Mouse (Mus musculus) gastrocnemius, adult 2 months (tissue): ENCODE data around the gene Sertad2. TPM values are rescaled to one million over a fixed set of nuclear protein-coding genes. Genes with fewer than 3 reads are reported as not detected.

ENCODE experiments used
- DNase-seq: peaks from one replicate; pipeline ENCODE4 v3.0.0; 2022
- H3K27ac ChIP-seq: fragments of 200-600 bp; 2 replicates; pipeline ENCODE4 v1.8.1; 2022; ENCODE audit warnings: mild to moderate bottlenecking
- H3K4me3 ChIP-seq: fragments of 200-600 bp; 2 replicates; pipeline ENCODE4 v1.8.1; 2022; ENCODE audit warnings: mild to moderate bottlenecking, moderate library complexity
- CTCF ChIP-seq: fragments of 200-600 bp; IDR thresholded peaks from 2 replicates; pipeline ENCODE4 v1.8.1; 2022; ENCODE audit warnings: antibody characterized with exemption, mild to moderate bottlenecking, moderate library complexity
- intact Hi-C: fragments of 180-260 bp; cut with DNase I; formaldehyde crosslinking; loops from one replicate; pipeline ENCODE4 v1.15.1; 2025
- total RNA-seq, 2 experiments: library from RNA; stranded (reverse); gene quantifications; 2 replicates each; pipeline ENCODE4 v1.2.3; 2021

The Sertad2 gene
- total RNA-seq, 2 experiments from 2014 or later = 10.3 to 13.7 TPM

DNA sequence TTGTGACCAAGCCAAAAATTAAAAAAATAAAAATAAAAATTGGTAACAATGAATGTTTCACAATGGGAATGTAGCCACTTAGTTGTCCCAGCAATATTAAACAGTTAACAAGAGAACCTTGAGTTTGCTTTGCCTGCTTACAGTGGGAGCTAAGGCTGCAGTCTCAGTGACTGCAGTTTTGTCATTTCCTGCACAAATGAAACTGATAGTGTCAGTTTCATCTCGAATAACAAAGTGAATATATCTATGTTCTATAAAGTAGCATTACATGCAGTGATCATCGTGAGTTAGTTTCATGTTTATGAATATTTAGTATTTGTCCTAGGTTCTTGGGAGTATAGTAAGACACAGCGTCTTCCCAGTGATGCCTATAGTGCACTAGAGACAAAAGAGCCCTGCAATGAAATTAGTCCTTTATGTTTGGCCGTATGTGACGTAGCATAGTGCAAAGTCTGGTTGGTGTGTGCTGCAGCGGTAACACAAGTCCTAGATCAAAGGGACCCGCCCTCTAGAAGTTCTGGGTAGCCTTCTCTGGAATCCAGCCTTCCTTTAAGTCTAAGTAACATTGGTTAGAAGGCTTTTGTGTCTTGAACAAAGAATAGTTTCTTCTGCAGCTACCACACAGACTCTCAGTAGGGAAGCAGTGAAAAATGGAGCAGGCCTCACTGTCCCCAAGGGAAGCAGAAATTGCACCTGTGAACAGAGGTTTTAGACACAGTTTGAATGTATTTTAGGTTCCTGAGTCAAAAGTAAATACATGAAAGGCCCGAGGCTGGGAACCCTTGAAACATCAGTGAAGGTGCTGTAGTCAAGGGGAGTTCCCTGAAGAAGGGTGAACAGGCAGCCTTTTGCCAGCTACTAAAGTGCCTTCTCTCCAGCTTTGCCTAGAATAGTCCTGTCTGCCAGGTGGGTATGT lies 10.0 kb downstream of the Sertad2 start:
- no peak for DNase-seq
- no peak overlapping the region for H3K4me3 ChIP-seq
- no peak for TF ChIP-seq CTCF
- no peak overlapping the region for H3K27ac ChIP-seq
- intact Hi-C loops = no loop called here

DNA sequence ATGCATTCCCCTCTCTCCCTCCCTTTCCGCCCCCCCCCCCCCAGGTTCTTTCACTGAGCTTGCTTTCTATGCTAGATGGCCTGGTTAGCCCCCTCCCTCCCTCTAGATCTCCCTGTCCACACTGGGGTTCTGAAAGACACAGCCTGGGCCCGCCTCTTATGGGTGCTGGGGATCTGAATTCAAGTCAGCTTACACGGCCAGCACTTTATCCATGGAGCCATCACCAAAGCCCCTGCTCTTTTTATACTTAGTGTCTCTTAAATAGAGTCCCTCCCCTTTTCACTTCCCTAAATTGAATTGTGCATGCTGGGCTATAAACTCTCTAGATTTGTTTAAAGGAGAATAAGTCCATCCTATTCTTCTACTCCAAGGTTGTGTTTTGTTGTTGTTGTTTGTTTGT lies 12.6 kb downstream of the Sertad2 start:
- H3K4me3 ChIP-seq = no peak overlapping the region
- DNase-seq = no peak
- no peak for TF ChIP-seq CTCF
- intact Hi-C loops = no loop called here
- no peak overlapping the region for H3K27ac ChIP-seq

GRCm38 (mm10) chr11:20556163-20556911 lies 13.3 kb downstream of the Sertad2 start:
- H3K4me3 ChIP-seq = no peak overlapping the region
- no peak overlapping the region for H3K27ac ChIP-seq
- intact Hi-C loops = no loop called here
- DNase-seq = no peak
- no peak for TF ChIP-seq CTCF

DNA sequence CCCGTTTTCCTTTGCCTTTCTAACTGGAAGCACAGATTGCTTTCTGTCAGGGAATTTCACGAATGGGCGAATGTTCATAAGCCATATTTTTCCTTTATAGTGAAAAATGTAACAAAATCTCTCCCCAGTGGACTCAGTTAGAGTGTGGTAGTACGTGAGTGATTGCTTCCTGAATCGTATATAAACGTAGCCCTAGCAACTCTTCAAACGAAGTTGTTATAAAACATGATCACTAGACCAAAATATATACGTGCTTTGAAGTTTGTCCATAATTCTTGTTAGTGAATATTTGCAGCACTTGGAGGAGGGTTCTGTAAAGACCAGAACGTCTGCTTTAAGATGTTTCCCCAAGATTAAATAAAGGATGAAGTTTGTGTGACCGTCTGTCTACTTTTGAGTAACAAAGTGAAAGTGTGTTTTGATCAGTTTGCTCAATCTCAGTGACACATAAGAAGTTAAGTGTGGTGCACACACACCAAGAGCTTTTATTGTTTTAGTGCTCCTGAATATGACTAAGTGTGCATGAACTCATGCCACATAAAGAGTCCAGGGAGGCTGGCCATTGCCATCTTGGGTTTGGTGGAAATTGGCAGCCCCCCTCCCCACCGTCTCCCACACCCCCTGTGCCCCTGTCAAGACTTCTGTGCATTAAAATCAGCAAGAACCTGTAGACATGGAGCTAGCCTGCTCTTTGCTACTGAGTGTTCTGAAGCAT lies 16.3 kb downstream of the Sertad2 start:
- DNase-seq = no peak
- no peak overlapping the region for H3K4me3 ChIP-seq
- TF ChIP-seq CTCF = no peak
- intact Hi-C loops = no loop called here
- no peak overlapping the region for H3K27ac ChIP-seq

- intact Hi-C loops = no loop called here
Measured at GRCm38 (mm10) chr11:20559951-20560642, 17.0 kb downstream of the Sertad2 start.

DNA sequence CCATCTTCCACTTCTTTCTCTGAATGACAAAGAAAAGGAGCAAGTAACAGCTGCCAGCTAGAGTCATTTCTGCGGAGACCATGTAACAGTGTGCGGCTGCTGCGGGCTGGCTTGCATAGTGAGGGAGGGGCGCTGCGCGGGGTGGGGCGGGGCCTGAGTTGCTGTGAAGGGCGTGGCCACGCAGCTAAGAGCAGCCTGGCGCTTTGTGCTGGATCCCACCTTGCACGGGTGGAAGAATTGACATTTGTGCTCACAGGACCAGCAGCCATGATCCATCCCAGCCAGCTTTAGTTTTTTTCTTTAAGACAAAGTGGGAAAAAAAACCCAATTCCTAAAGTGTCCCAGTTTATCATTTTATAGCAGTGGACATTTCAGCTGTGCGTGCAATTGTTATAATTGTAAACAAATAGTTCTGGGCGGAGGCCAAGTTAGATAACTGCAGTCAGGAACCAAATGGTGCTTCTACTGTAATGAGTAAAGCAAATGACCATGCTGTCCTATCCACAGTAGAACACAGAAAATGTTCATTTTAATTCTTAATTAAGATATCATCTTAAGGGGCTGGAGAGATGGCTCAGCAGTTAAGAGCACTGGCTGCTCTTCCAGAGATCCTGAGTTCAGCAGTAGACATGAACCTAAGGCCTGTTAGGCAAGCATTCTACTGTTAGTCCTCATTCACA lies 18.4 kb downstream of the Sertad2 start:
- H3K27ac ChIP-seq = no peak overlapping the region
- no peak for TF ChIP-seq CTCF
- peak; percentile 62 for DNase-seq
- peak overlapping the region; percentile 66 for H3K4me3 ChIP-seq
- intact Hi-C loops = no loop called here

More at GRCm38 (mm10) chr11:20559951-20560642, 17.0 kb downstream of the Sertad2 start:
- no peak for TF ChIP-seq CTCF
- no peak overlapping the region for H3K27ac ChIP-seq
- no peak for DNase-seq
- H3K4me3 ChIP-seq = no peak overlapping the region

GRCm38 (mm10) chr11:20565057-20565456 lies 22.0 kb downstream of the Sertad2 start:
- intact Hi-C loops = no loop called here

GRCm38 (mm10) chr11:20571702-20572413 lies 28.8 kb downstream of the Sertad2 start:
- Histone ChIP-seq H3K4me3 (no peak overlapping the region), H3K27ac (no peak overlapping the region)
- no peak for DNase-seq
- no peak for TF ChIP-seq CTCF
- intact Hi-C loops = no loop called here

More at GRCm38 (mm10) chr11:20565057-20565456, 22.0 kb downstream of the Sertad2 start:
- no peak for TF ChIP-seq CTCF
- H3K27ac ChIP-seq = no peak overlapping the region
- H3K4me3 ChIP-seq = no peak overlapping the region
- no peak for DNase-seq

DNA sequence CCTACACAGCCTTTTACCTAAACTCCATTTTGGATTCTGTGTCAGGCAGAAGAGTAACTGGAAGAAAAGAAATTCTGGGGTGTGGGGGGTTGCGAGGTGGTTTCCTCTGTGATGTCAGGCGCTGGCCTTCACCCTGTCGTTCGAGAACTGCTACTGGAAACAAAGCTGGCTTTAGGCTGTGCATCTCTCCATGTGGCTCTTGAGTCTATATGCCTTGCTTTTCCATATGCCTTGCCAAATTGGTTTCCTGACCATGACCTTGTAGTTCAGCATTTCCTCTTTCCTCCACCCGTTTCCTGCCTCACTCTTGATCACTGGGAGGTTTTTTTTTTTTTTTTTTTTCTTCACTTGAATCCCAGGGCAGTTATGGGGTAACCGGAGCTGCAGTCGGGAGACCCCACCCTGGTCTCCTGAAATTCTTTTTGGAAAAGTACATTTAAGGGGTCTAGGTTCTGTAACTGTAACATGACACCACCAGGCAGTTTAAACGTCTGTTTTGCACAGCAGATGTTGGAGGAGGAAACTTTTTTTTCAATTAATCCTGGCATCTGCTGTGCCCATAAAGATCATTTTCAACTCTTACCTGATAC lies 33.1 kb downstream of the Sertad2 start:
- no peak for TF ChIP-seq CTCF
- Histone ChIP-seq H3K27ac (no peak overlapping the region), H3K4me3 (no peak overlapping the region)
- no peak for DNase-seq
- intact Hi-C loops = no loop called here

DNA sequence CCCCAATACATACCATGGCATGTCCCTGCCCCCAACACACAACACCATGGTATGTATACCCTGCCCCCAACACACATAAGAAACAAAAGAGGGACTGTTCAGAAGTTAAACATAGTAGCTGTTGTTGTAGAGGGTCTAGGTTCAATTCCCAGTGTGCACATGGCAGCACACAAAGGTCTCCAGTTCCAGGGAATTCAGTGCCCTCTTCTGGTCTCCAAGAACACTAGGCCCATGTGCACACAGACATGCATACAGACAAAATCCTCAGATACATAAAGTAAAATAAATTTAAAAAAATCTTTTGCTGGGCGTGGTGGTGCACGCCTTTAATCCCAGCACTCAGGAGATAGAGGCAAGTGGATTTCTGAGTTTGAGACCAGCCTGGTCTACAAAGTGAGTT lies 39.7 kb downstream of the Sertad2 start:
- intact Hi-C loops = no loop called here
- no peak for TF ChIP-seq CTCF
- H3K4me3 ChIP-seq = no peak overlapping the region

GRCm38 (mm10) chr11:20585297-20585696 lies 42.2 kb downstream of the Sertad2 start:
- intact Hi-C loops = no loop called here
- DNase-seq = no peak
- no peak overlapping the region for H3K4me3 ChIP-seq
- H3K27ac ChIP-seq = no peak overlapping the region
- no peak for TF ChIP-seq CTCF

More for the DNA sequence above, 39.7 kb downstream of the Sertad2 start:
- no peak overlapping the region for H3K27ac ChIP-seq
- DNase-seq = no peak
